Mouse (Mus musculus): Measurements from ENCODE around the gene Trpc7. TPM values are rescaled to one million over a fixed set of nuclear protein-coding genes. Genes with fewer than 3 reads are reported as not detected.

Trpc7 gene
- polyA plus RNA-seq, 1 experiment: 0.27 TPM

DNA sequence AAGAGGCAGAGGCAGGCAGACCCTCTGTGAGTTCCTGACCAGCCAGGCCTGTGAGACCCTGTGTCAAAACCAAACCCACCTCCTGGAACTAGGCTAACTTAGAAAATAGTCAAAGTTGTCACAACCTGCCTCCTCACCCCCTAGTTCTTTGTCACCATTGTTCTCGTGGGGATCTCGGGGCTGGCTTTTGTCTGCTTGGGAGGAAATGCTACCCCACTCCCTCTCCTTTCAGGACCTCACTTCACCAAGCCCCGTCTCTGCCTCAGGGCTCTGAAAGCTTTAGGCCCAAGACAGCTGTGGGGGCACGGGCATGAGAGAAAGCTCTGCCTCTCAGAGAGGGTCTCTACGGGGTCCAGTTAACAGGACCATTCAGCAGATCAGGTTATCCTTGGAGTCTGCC is 144.0 kb downstream of the Trpc7 start:
- Histone ChIP-seq H3K36me3 (ENCODE audit: control insufficient read depth, insufficient read depth, low read length) (no peaks in the 10 kb centered on the region), H3K27ac (ENCODE audit: insufficient read depth, low read depth, low read length) (no peak overlapping the region), H3K4me1 (ENCODE audit: control insufficient read depth, insufficient read depth, insufficient read length, low read length) (peaks cover 12% of the 10 kb centered on the region), H3K27me3 (ENCODE audit: control insufficient read depth, insufficient read depth, low read length) (peaks cover 20% of the 10 kb centered on the region), H3K4me3 (ENCODE audit: low read depth, low read length) (no peak overlapping the region)
- TF ChIP-seq CTCF (IDR thresholded peaks at IDR 0.05; ENCODE audit: extremely low read depth, insufficient read length, insufficient replicate concordance, low read depth, low read length) (no peak), POLR2A (IDR thresholded peaks at IDR 0.05; ENCODE audit: low read depth, low read length) (no peak)
- 81% methylated on average over 5 of the region's 5 CpGs for WGBS

DNA sequence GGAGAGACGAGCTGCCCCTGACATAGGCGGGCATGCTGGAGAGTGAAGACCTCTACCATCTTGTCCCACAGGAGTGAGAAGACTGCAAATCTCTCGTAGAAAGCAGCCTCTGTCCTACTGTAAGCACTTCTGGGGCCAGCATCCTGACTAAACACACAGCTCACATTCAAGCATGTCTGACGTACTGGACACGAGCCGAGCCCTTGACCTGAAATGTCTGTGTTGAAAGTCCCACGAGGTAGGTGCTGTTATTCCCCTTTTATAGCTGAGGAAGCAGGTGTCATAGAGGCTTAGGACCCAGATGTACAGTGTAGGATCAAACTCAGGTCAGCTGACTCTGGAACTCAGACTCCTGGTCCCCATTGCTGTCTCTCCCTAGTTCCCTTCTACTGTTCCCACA is 146.4 kb downstream of the Trpc7 start:
- 80% methylated on average over 7 of the region's 7 CpGs for WGBS
- Histone ChIP-seq H3K4me1 (ENCODE audit: control insufficient read depth, insufficient read depth, insufficient read length, low read length) (peaks cover 12% of the 10 kb centered on the region), H3K36me3 (ENCODE audit: control insufficient read depth, insufficient read depth, low read length) (no peaks in the 10 kb centered on the region), H3K27me3 (ENCODE audit: control insufficient read depth, insufficient read depth, low read length) (peaks cover 20% of the 10 kb centered on the region), H3K4me3 (ENCODE audit: low read depth, low read length) (no peak overlapping the region), H3K27ac (ENCODE audit: insufficient read depth, low read depth, low read length) (no peak overlapping the region)
- TF ChIP-seq POLR2A (IDR thresholded peaks at IDR 0.05; ENCODE audit: low read depth, low read length) (no peak), CTCF (IDR thresholded peaks at IDR 0.05; ENCODE audit: extremely low read depth, insufficient read length, insufficient replicate concordance, low read depth, low read length) (no peak)

DNA sequence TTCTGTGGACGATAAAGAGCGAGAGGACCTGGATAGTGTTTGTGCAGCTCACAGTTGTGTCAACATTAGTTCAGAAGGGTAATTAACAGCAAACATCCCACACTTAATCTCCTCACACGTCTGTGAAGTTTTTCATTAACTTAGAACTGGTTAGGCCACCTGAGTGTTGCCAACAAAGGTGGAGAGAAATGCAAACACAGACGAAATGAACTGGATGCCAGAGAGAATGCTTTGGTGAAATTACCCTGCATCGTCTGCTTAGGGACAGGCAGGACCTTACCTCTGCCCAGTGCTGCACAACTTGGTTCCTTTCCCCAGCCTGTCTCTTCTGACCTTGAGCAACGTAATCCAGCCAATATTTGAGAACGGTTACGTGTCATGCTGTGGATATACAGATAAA is 148.2 kb downstream of the Trpc7 start:
- H3K27ac ChIP-seq (ENCODE audit: insufficient read depth, low read depth, low read length): 0 out of 2 replicates have a peak overlapping the region, but pooled peaks have one; percentile 0
- TF ChIP-seq CTCF (IDR thresholded peaks at IDR 0.05; ENCODE audit: extremely low read depth, insufficient read length, insufficient replicate concordance, low read depth, low read length): no peak
- no peak for TF ChIP-seq POLR2A (IDR thresholded peaks at IDR 0.05; ENCODE audit: low read depth, low read length)
- 19% methylated on average over 8 of the region's 8 CpGs for WGBS
- H3K27me3 ChIP-seq (ENCODE audit: control insufficient read depth, insufficient read depth, low read length): peaks cover 5% of the 10 kb centered on the region; the same call in 1 of the 2 replicates
- no peaks in the 10 kb centered on the region for H3K36me3 ChIP-seq (ENCODE audit: control insufficient read depth, insufficient read depth, low read length)
- H3K4me1 ChIP-seq (ENCODE audit: control insufficient read depth, insufficient read depth, insufficient read length, low read length): peaks cover 5% of the 10 kb centered on the region; the same call in 1 of the 2 replicates
- H3K4me3 ChIP-seq (ENCODE audit: low read depth, low read length): no peak overlapping the region

DNA sequence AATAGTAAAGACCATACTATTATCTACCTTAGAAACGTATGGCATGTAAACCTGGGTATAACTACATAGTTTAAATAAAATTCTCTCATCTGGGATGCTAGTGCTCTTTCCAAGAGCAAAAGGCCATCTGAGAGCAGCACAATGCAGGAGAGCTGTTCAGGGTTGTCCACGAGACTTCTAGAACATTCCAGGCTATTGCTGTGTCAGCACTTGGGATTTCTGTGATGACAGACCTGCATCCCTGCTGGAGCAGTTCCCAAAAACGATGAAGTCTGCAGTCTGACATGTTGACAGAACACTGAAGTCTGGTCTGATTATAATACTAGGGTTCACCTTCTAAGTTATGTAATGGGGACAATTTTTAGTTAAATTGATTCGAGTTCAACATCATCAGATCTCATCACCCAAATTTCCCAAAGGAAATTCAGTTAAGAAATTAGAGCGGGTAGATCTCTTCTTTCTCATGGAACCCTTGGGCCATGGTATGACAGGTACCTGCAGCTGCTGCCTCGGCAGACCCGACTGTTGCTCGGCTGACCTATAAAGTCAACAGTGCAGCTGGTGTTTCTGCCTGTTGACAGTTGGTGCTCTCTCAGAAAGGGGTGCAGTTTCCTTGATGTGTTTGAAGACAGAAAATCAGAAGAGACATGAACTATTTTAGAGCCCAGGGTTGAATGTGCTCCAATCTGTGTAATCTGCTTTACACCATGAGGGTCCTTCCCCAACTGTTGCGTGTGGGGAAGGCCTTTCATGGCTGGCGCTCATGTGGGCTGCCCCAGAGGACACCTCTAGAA is 148.9 kb downstream of the Trpc7 start:
- Histone ChIP-seq H3K4me1 (ENCODE audit: control insufficient read depth, insufficient read depth, insufficient read length, low read length) (peaks cover 5% of the 10 kb centered on the region; the same call in 1 of the 2 replicates), H3K36me3 (ENCODE audit: control insufficient read depth, insufficient read depth, low read length) (no peaks in the 10 kb centered on the region), H3K27me3 (ENCODE audit: control insufficient read depth, insufficient read depth, low read length) (no peaks in the 10 kb centered on the region), H3K27ac (ENCODE audit: insufficient read depth, low read depth, low read length) (no peak overlapping the region), H3K4me3 (ENCODE audit: low read depth, low read length) (no peak overlapping the region)
- no peak for TF ChIP-seq CTCF (IDR thresholded peaks at IDR 0.05; ENCODE audit: extremely low read depth, insufficient read length, insufficient replicate concordance, low read depth, low read length)
- WGBS: 24% methylated on average over 10 of the region's 10 CpGs

DNA sequence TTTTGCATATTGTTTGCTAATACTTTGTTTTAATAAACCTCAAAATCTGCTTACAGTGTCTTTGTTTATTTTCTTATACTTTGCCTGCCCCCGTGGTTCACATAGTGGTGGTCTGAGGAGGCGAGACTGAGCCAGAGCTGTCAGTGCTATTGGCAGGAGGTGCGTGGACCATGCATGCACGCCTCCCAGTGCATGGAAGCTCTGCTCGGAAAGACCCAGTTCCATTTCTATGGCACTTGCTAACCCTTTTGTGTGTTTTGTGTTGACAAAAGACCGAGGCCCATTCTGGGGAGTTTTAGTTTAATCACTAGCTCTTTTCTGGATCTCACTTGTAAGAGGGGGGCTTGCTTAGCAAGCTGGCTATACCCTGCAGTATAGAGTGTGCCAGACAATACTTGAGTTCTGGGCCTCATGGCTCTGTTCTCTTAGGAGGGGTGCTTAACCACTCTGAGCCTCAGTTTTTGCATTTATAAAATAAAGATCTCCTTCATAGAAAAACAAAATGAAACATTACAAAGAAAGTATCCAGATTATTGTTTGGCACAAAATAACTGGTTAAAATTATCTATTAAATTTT is 153.4 kb downstream of the Trpc7 start:
- peaks cover 3% of the 10 kb centered on the region; the same call in 1 of the 2 replicates for H3K4me1 ChIP-seq (ENCODE audit: control insufficient read depth, insufficient read depth, insufficient read length, low read length)
- TF ChIP-seq POLR2A (IDR thresholded peaks at IDR 0.05; ENCODE audit: low read depth, low read length): no peak
- no peak for TF ChIP-seq CTCF (IDR thresholded peaks at IDR 0.05; ENCODE audit: extremely low read depth, insufficient read length, insufficient replicate concordance, low read depth, low read length)
- no peak overlapping the region for H3K27ac ChIP-seq (ENCODE audit: insufficient read depth, low read depth, low read length)
- H3K27me3 ChIP-seq (ENCODE audit: control insufficient read depth, insufficient read depth, low read length): no peaks in the 10 kb centered on the region
- peaks cover 14% of the 10 kb centered on the region for H3K36me3 ChIP-seq (ENCODE audit: control insufficient read depth, insufficient read depth, low read length)
- H3K4me3 ChIP-seq (ENCODE audit: low read depth, low read length): no peak overlapping the region
- 91% methylated on average over 6 of the region's 6 CpGs for WGBS

DNA sequence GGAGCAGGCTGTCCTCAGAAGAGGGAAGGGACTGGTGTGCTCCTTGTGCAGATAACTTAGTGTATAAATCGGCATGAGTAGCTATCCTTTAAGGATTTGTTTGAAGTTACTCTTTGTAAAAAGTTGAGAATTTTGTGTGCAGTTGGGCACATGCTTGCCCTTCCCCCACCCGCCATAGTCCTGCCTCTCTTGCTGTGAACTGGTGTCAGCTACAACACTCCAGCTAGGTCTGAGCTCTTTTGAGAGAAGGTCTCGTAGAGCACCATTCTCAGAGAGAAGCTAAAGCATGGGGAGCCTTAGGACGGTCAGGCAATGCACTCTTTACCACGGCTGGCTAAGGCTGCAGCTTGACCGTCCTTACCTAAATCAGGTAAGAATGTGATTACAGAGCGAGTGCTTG is 154.1 kb downstream of the Trpc7 start:
- Histone ChIP-seq H3K36me3 (ENCODE audit: control insufficient read depth, insufficient read depth, low read length) (peaks cover 19% of the 10 kb centered on the region), H3K27me3 (ENCODE audit: control insufficient read depth, insufficient read depth, low read length) (no peaks in the 10 kb centered on the region), H3K27ac (ENCODE audit: insufficient read depth, low read depth, low read length) (no peak overlapping the region), H3K4me1 (ENCODE audit: control insufficient read depth, insufficient read depth, insufficient read length, low read length) (no peaks in the 10 kb centered on the region), H3K4me3 (ENCODE audit: low read depth, low read length) (no peak overlapping the region)
- TF ChIP-seq POLR2A (IDR thresholded peaks at IDR 0.05; ENCODE audit: low read depth, low read length) (no peak), CTCF (IDR thresholded peaks at IDR 0.05; ENCODE audit: extremely low read depth, insufficient read length, insufficient replicate concordance, low read depth, low read length) (no peak)
- WGBS: 94% methylated on average over 7 of the region's 7 CpGs

DNA sequence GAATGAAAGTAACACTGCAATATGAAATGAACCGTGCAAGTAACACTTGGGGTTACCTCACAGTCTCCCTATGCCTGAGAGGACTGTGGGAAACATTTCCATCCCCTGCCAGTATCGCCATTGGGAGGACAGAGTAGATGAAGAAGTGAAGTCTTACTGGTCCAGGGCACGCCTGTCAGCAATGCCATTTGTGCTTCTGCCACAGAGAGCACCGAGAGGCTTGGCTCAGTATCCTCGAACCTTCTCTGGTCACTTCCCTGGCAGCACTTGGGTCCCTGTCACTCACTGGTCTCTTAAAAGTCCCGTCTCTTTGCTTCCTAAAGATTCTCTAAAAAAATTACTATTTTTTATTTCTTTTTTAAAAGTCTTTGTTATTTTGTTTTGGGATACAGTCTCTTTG is 155.3 kb downstream of the Trpc7 start:
- Histone ChIP-seq H3K27ac (ENCODE audit: insufficient read depth, low read depth, low read length) (no peak overlapping the region), H3K4me1 (ENCODE audit: control insufficient read depth, insufficient read depth, insufficient read length, low read length) (no peaks in the 10 kb centered on the region), H3K4me3 (ENCODE audit: low read depth, low read length) (no peak overlapping the region), H3K27me3 (ENCODE audit: control insufficient read depth, insufficient read depth, low read length) (no peaks in the 10 kb centered on the region), H3K36me3 (ENCODE audit: control insufficient read depth, insufficient read depth, low read length) (peaks cover 24% of the 10 kb centered on the region)
- 89% methylated on average over 6 of the region's 6 CpGs for WGBS
- no peak for TF ChIP-seq CTCF (IDR thresholded peaks at IDR 0.05; ENCODE audit: extremely low read depth, insufficient read length, insufficient replicate concordance, low read depth, low read length)
